Mouse (Mus musculus) MEL (cell line): Measurements from ENCODE around the gene Rab11fip4. TPM values are rescaled to one million over a fixed set of nuclear protein-coding genes. Genes with fewer than 3 reads are reported as not detected.
A peak's percentile ranks its signal among the peaks of the same experiment; 100 is the strongest.
"Not testable (repeated sequence)": the region's sequence is repeated elsewhere in the genome, so short reads cannot be mapped to it uniquely, and the experiment has no call there.

Experiments used
- DNase-seq: peaks from one replicate; pipeline ENCODE4 v3.0.0; 2011; ENCODE audit warnings: low read depth, low spot score
- H3K27ac ChIP-seq: 2 replicates; pipeline ENCODE4 v1.5.1; 2012; ENCODE audit warnings: low read depth, mild to moderate bottlenecking, control low read depth, low read length, moderate library complexity; ENCODE audit not compliant: control insufficient read depth
- H3K27me3 ChIP-seq, 2 experiments: fragments of 150-350 bp in 1 of 2; sonication (generic) in 1 of 2; 2 replicates each; pipeline ENCODE4 v1.6.1; 2012; ENCODE audit warnings: low read length in 2 of 2, mild to moderate bottlenecking in 2 of 2, improper control_type of control experiment in 1 of 2, moderate library complexity in 1 of 2; ENCODE audit not compliant: insufficient read depth in 2 of 2, control insufficient read depth in 1 of 2
- H3K36me3 ChIP-seq, 2 experiments: 2 replicates each; pipeline ENCODE4 v1.6.1; 2012 to 2014; ENCODE audit warnings: low read length in 2 of 2, improper control_type of control experiment in 1 of 2, inconsistent platforms in 1 of 2, mild to moderate bottlenecking in 1 of 2; ENCODE audit not compliant: insufficient read depth in 2 of 2, control insufficient read depth in 1 of 2
- H3K4me1 ChIP-seq, 2 experiments: fragments of 150-350 bp in 1 of 2; sonication (generic) in 1 of 2; 2 replicates each; pipeline ENCODE4 v1.6.1; 2012; ENCODE audit warnings: low read length in 2 of 2, improper control_type of control experiment in 1 of 2, mild to moderate bottlenecking in 1 of 2; ENCODE audit not compliant: insufficient read depth in 2 of 2, control insufficient read depth in 1 of 2
- H3K4me3 ChIP-seq, 2 experiments: fragments of 150-350 bp in 1 of 2; sonication (generic) in 1 of 2; 2 replicates each; pipeline ENCODE4 v1.5.1; 2012; ENCODE audit warnings: low read depth in 2 of 2, low read length in 2 of 2, mild to moderate bottlenecking in 2 of 2, moderate library complexity in 2 of 2, control low read depth in 1 of 2, improper control_type of control experiment in 1 of 2; ENCODE audit not compliant: control insufficient read depth in 1 of 2, insufficient read depth in 1 of 2
- H3K79me2 ChIP-seq: 2 replicates; pipeline ENCODE4 v1.6.1; 2012; ENCODE audit warnings: mild to moderate bottlenecking, low read length, moderate library complexity; ENCODE audit not compliant: control insufficient read depth, poor library complexity, insufficient read depth
- H3K9ac ChIP-seq: 2 replicates; pipeline ENCODE4 v1.6.1; 2012; ENCODE audit warnings: low read depth, mild to moderate bottlenecking, control low read depth, low read length, moderate library complexity; ENCODE audit not compliant: control insufficient read depth, poor library complexity, severe bottlenecking
- H3K9me3 ChIP-seq: fragments of 150-350 bp; sonication (generic); replicated peaks from 2 replicates; pipeline ENCODE4 v1.6.1; 2012; ENCODE audit warnings: mild to moderate bottlenecking, low read length, improper control_type of control experiment, moderate library complexity; ENCODE audit not compliant: insufficient read depth
- CTCF ChIP-seq, 3 experiments: IDR thresholded peaks in 2 of 3; conservative IDR thresholded peaks in 1 of 3; 2 replicates each; pipeline ENCODE4 v1.5.1; 2011 to 2012; ENCODE audit warnings: low read length in 3 of 3, low read depth in 2 of 3, mild to moderate bottlenecking in 2 of 3, improper control_type of control experiment in 1 of 3, inconsistent platforms in 1 of 3, mixed read lengths in 1 of 3, moderate library complexity in 1 of 3; ENCODE audit not compliant: control insufficient read depth in 1 of 3, insufficient read depth in 1 of 3, poor library complexity in 1 of 3, severe bottlenecking in 1 of 3
- E2F4 ChIP-seq: IDR thresholded peaks from 2 replicates; pipeline ENCODE4 v1.6.1; 2011; ENCODE audit warnings: low read depth, low read length, improper control_type of control experiment, borderline replicate concordance
- MYC ChIP-seq: IDR thresholded peaks from 2 replicates; pipeline ENCODE4 v1.6.1; 2011; ENCODE audit warnings: low read depth, mild to moderate bottlenecking, low read length, improper control_type of control experiment, moderate library complexity
- POLR2AphosphoS2 ChIP-seq: IDR thresholded peaks from 2 replicates; pipeline ENCODE4 v1.6.1; 2011; ENCODE audit warnings: low read length, improper control_type of control experiment
- SIN3A ChIP-seq: IDR thresholded peaks from 2 replicates; pipeline ENCODE4 v1.6.1; 2012; ENCODE audit warnings: low read length, improper control_type of control experiment, inconsistent platforms
- TBP ChIP-seq: IDR thresholded peaks from 2 replicates; pipeline ENCODE4 v1.8.0; 2011; ENCODE audit warnings: low read depth, low read length, improper control_type of control experiment
- USF2 ChIP-seq, 2 experiments: IDR thresholded peaks; 2 replicates each; pipeline ENCODE4 v1.6.1; 2011 to 2012; ENCODE audit warnings: improper control_type of control experiment in 2 of 2, low read length in 2 of 2, borderline replicate concordance in 1 of 2, inconsistent platforms in 1 of 2, low read depth in 1 of 2, mild to moderate bottlenecking in 1 of 2; ENCODE audit not compliant: insufficient read depth in 1 of 2
- ZNF384 ChIP-seq: IDR thresholded peaks from 2 replicates; pipeline ENCODE4 v1.6.1; 2012; ENCODE audit warnings: low read depth, mild to moderate bottlenecking, inconsistent platforms, low read length, improper control_type of control experiment
- polyA plus RNA-seq, 2 experiments: library from polyadenylated mRNA; stranded (reverse) in 1 of 2; unstranded in 1 of 2; fragments of >175 nt in 1 of 2; fragments of >200 nt in 1 of 2; gene quantifications; 2 replicates each; pipeline versions ENCODE4 v1.2.1 to v1.2.4; 2012; ENCODE audit warnings: low replicate concordance in 2 of 2, low read depth in 1 of 2; ENCODE audit not compliant: insufficient read length in 2 of 2, insufficient read depth in 1 of 2, missing spikeins in 1 of 2
- total RNA-seq: library from RNA; depleted of rRNA; stranded (reverse); fragments of 300-350 nt; gene quantifications from 2 replicates; pipeline ENCODE4 v1.2.3, GENCODE M21; 2012

Gene Rab11fip4
- total and polyA plus RNA-seq, 3 experiments, result under 0.01 to 0.03 TPM; not detected in 1

DNA sequence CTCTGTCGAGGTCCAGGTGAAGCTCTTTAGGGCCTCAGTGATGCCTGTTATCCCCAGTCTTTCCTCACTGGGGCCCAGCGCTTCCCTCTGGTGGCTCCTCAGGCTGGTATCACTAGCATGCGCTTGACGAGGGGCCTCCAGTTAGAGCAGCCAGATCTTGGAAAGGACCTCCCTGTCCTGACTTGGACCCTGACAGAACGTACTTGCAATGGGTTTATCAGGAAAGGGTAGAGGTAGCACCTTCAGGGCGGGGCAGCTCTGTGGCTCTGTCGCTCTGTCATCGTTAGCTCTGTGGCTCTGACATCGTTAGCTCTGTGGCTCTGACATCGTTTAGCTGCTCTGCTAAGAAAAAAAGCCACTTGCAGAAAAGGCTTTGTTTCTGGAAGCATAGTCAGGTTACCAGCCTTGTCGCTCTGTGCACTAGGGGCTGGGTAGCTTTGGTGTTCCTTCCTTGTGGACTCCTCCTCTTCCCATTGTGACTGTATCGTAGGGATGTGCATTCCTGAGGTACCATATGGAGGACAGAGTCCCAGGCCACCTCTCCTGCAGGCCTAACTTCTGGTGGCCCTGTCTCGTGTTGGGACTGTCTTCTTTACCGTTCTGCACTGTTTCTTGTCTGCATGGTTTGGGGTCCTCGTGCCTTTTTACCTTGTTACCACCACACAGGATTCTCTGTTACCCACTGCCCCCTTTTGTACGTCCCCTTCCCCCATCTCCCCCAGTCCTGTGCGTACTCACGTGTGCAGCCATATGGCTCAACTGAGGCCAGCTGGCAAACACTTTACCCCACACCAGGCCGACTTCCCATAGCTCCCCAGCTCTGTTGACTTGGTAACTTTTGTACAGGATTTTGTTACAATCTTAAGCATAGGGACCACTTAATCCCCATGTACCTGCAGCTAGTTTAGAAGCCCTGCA is 105.6 kb downstream of the Rab11fip4 start:
- DNase-seq, result no peak
- Histone ChIP-seq H3K27me3 (no peaks in the 10 kb centered on the region; a peak in 1 of 4 replicates), H3K4me1 (no peaks in the 10 kb centered on the region), H3K79me2 (no peaks in the 10 kb centered on the region), H3K9me3 (no peaks in the 10 kb centered on the region), H3K9ac (no peak overlapping the region), H3K36me3 (no peaks in the 10 kb centered on the region), H3K4me3 (no peak overlapping the region), H3K27ac (no peak overlapping the region)
- 0 out of 6 replicates have a peak, but pooled peaks of 1 of the 3 experiments have one; percentile 6 for TF ChIP-seq CTCF (IDR thresholded peaks at IDR 0.05 in 2 of 3, conservative IDR thresholded peaks at IDR 0.05 in 1 of 3; ENCODE audit: control insufficient read depth in 1 of 3, insufficient read depth in 1 of 3, low read depth in 2 of 3, low read length in 3 of 3, poor library complexity in 1 of 3, severe bottlenecking in 1 of 3)
- no peak for TF ChIP-seq SIN3A

DNA sequence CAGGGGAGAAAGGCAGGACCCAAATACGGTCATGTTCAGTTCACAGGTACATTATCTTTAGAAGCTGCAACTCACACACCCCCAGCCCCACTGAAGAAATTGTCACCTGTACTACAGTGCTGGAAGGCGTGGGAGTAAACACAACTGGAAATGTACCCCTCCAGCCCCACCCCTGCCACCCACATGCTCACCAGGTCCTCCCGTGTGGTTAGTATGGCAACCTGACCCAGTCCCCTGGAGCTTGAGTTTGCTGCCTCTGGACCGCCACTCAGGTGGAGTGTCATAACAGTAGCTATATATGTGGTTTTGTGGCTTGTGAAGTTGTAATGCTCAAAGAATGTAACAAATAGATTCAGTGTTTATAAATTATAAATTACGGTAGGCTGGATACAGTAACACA is 107.1 kb downstream of the Rab11fip4 start:
- peak; percentile 35; the same call in 1 of the 2 replicates for TF ChIP-seq POLR2AphosphoS2
- TF ChIP-seq MYC, result no peak
- DNase-seq, result no peak
- Histone ChIP-seq H3K4me1 (peaks cover 0 to 10% of the 10 kb centered on the region in 2 experiments; a peak in 2 of 4 replicates), H3K9me3 (no peaks in the 10 kb centered on the region), H3K27me3 (no peaks in the 10 kb centered on the region), H3K79me2 (peaks cover 5% of the 10 kb centered on the region; the same call in 1 of the 2 replicates), H3K27ac (no peak overlapping the region), H3K36me3 (peaks cover 0 to 7% of the 10 kb centered on the region in 2 experiments; a peak in 2 of 4 replicates), H3K9ac (no peak overlapping the region), H3K4me3 (no peak overlapping the region)

DNA sequence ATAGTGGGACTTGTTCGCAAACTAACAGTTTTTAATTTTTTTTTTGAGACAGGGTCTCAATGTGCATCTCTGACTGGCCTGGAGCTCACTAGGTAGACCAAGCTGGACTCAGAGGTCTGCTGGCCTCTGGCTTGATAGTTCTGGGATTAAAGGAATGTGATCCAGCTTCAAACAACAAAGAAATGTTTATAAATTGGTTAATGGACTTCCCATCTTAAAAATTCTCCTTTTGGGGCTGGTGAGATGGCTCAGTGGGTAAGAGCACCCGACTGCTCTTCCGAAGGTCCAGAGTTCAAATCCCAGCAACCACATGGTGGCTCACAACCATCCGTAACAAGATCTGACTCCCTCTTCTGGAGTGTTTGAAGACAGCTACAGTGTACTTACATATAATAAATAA is 107.5 kb downstream of the Rab11fip4 start:
- peak; percentile 98 for TF ChIP-seq TBP
- 0 out of 2 replicates have a peak, but pooled peaks have one; percentile 2 for TF ChIP-seq ZNF384
- not testable (repeated sequence) for DNase-seq, H3K27ac ChIP-seq, H3K9ac ChIP-seq, H3K36me3 ChIP-seq, H3K79me2 ChIP-seq, H3K4me1 ChIP-seq, H3K9me3 ChIP-seq, H3K27me3 ChIP-seq, H3K4me3 ChIP-seq

DNA sequence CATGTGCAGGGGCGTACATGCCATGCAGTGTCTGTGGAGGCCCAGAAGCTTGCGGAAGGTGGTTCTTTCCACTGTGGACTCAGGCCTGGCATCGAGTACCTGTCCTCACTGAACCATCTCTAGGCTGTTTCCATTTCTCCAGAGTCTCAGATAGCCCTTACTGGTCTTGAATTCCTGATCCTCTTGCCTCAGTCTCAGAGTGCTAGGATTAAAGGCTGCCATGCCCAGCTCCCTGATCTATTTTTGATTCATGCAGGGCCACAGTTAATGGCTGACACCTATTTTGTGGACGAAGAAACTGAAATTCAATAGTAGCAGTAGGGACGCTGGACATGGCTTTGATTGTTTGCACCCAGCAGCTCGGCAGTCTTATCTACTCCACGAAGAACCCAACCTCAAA is 110.5 kb downstream of the Rab11fip4 start:
- H3K27me3 ChIP-seq, result no peaks in the 10 kb centered on the region
- peaks cover 0 to 7% of the 10 kb centered on the region in 2 experiments; a peak in 2 of 4 replicates for H3K36me3 ChIP-seq
- H3K4me3 ChIP-seq, result no peak overlapping the region
- no peak for DNase-seq
- no peaks in the 10 kb centered on the region for H3K9me3 ChIP-seq
- peaks cover 10% of the 10 kb centered on the region for H3K79me2 ChIP-seq
- H3K4me1 ChIP-seq, result peaks cover 0 to 10% of the 10 kb centered on the region in 2 experiments; a peak in 2 of 4 replicates
- TF ChIP-seq POLR2AphosphoS2, result no peak
- no peak for TF ChIP-seq E2F4
- no peak for TF ChIP-seq USF2 (IDR thresholded peaks at IDR 0.05; ENCODE audit: borderline replicate concordance in 1 of 2, insufficient read depth in 1 of 2, low read depth in 1 of 2, low read length in 2 of 2)
- no peak overlapping the region for H3K27ac ChIP-seq
- H3K9ac ChIP-seq, result no peak overlapping the region
